Mouse (Mus musculus) bone marrow macrophage, adult 2 months (primary cell): ENCODE results near the gene Shtn1.

Source experiments
- CTCF ChIP-seq: IDR thresholded peaks from 2 replicates; pipeline ENCODE4 v1.5.1; 2012; ENCODE audit warnings: low read depth, mild to moderate bottlenecking, low read length, moderate library complexity
- POLR2A ChIP-seq: IDR thresholded peaks from 2 replicates; pipeline ENCODE4 v1.6.1; 2012; ENCODE audit warnings: mild to moderate bottlenecking, low read depth, low read length, borderline replicate concordance

DNA sequence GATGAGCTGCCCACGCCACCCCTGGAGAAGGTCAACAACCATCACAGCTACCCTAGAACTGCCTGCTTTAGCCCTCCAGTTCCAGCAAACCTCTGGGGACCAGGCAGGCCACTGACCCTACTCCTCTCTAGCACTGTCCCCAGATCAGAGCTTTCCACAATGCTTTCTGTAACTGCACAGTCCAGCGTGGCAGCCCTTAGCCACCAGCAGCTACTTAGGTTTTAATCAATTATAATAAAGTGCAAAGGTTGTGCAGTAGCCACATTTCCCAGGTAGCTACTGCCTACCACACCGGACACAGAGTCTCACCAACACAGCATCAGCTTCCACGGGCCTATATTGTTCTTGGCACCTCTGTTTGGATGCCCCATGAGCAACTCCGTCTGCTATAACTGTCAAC lies 11.3 kb downstream of the Shtn1 start:
- TF ChIP-seq CTCF, result no peak
- TF ChIP-seq POLR2A, result no peak
